Mouse (Mus musculus) small intestine, adult 2 months (tissue): Measurements from ENCODE around the gene Shkbp1. TPM values are rescaled to one million over a fixed set of nuclear protein-coding genes. Genes with fewer than 3 reads are reported as not detected.

Source experiments
- H3K27ac ChIP-seq: fragments of 200-500 bp; 2 replicates; pipeline ENCODE4 v1.5.1; 2012; ENCODE audit warnings: low read depth, low read length, control low read depth, inconsistent platforms; ENCODE audit not compliant: insufficient read depth
- H3K27me3 ChIP-seq: fragments of 200-500 bp; 2 replicates; pipeline ENCODE4 v1.6.1; 2012; ENCODE audit warnings: mild to moderate bottlenecking, moderate library complexity, low read length, inconsistent platforms; ENCODE audit not compliant: control insufficient read depth, insufficient read depth
- H3K36me3 ChIP-seq: fragments of 200-500 bp; 2 replicates; pipeline ENCODE4 v1.6.1; 2012; ENCODE audit warnings: mild to moderate bottlenecking, low read length, control low read depth, inconsistent platforms; ENCODE audit not compliant: control insufficient read depth, insufficient read depth
- H3K4me1 ChIP-seq: fragments of 200-500 bp; 2 replicates; pipeline ENCODE4 v1.6.1; 2012; ENCODE audit warnings: low read length, inconsistent platforms, mixed read lengths; ENCODE audit not compliant: control insufficient read depth, insufficient read depth, insufficient read length
- H3K4me3 ChIP-seq: fragments of 200-500 bp; 2 replicates; pipeline ENCODE4 v1.5.1; 2012; ENCODE audit warnings: low read depth, mild to moderate bottlenecking, control low read depth, inconsistent platforms, low read length, moderate library complexity
- CTCF ChIP-seq: fragments of 200-500 bp; IDR thresholded peaks from 2 replicates; pipeline ENCODE4 v1.5.1; 2012; ENCODE audit warnings: low read depth, mild to moderate bottlenecking, control low read depth, inconsistent platforms, low read length, moderate library complexity, mixed read lengths; ENCODE audit not compliant: insufficient replicate concordance, insufficient read length; ENCODE audit errors: extremely low read depth
- POLR2A ChIP-seq: fragments of 200-500 bp; IDR thresholded peaks from 2 replicates; pipeline ENCODE4 v1.6.1; 2012; ENCODE audit warnings: low read depth, mild to moderate bottlenecking, control low read depth, inconsistent platforms, low read length, moderate library complexity
- WGBS: fragments of 180-500 bp; shearing (Covaris S2); methylation state at CpG from one replicate; pipeline ENCODE4 v1.1.7; 2018; 5-methylcytosine and 5-hydroxymethylcytosine counted together
- polyA plus RNA-seq: library from polyadenylated mRNA; depleted of rRNA; stranded (reverse); fragments of >200 nt; gene quantifications from 2 replicates; pipeline ENCODE4 v1.2.3, GENCODE M21; 2012

Shkbp1 gene
- polyA plus RNA-seq, 1 experiment = 115 TPM

- Histone ChIP-seq H3K4me3 (peak within 1 kb of the TSS; percentile 85), H3K27ac (peak within 1 kb of the TSS; percentile 75), H3K27me3 (0 out of 2 replicates have a peak, but pooled peaks cover under 1% of the 10 kb centered on the region), H3K4me1 (peaks cover 3% of the 10 kb centered on the region; the same call in 1 of the 2 replicates), H3K36me3 (no peaks in the 10 kb centered on the region)
- TF ChIP-seq CTCF (no peak), POLR2A (peak; percentile 40; the same call in 1 of the 2 replicates)
- WGBS = 8% methylated on average over 27 of the region's 27 CpGs
Measured at GRCm38 (mm10) chr7:27356861-27357594, 1.2 kb upstream of the Shkbp1 start, which contains the start of gene Gm20479. TSS of gene Gm20479 (minus strand) at chr7:27357419.

GRCm38 (mm10) chr7:27356248-27356647 is 429 bp upstream of the Shkbp1 start:
- peak overlapping the region; percentile 75 for H3K27ac ChIP-seq
- peak overlapping the region; percentile 85 for H3K4me3 ChIP-seq
- peaks cover 3% of the 10 kb centered on the region; the same call in 1 of the 2 replicates for H3K4me1 ChIP-seq
- H3K27me3 ChIP-seq = no peaks in the 10 kb centered on the region
- H3K36me3 ChIP-seq = peaks cover 3% of the 10 kb centered on the region; the same call in 1 of the 2 replicates
- TF ChIP-seq POLR2A = no peak
- no peak for TF ChIP-seq CTCF
- 2% methylated on average over 16 of the region's 16 CpGs for WGBS

- 13% methylated on average over 14 of the region's 14 CpGs for WGBS
- Histone ChIP-seq H3K27ac (0 out of 2 replicates have a peak overlapping the region, but pooled peaks have one; percentile 13), H3K36me3 (peaks cover 6% of the 10 kb centered on the region), H3K4me3 (peak overlapping the region; percentile 85), H3K27me3 (no peaks in the 10 kb centered on the region), H3K4me1 (peaks cover 3% of the 10 kb centered on the region; the same call in 1 of the 2 replicates)
- TF ChIP-seq CTCF (no peak), POLR2A (no peak)
Measured at GRCm38 (mm10) chr7:27355261-27355660, 558 bp downstream of the Shkbp1 start.

GRCm38 (mm10) chr7:27354783-27355182 is 1.0 kb downstream of the Shkbp1 start:
- peaks cover 6% of the 10 kb centered on the region for H3K36me3 ChIP-seq
- no peak overlapping the region for H3K27ac ChIP-seq
- peaks cover 3% of the 10 kb centered on the region; the same call in 1 of the 2 replicates for H3K4me1 ChIP-seq
- no peak overlapping the region; the same call in 1 of the 2 replicates for H3K4me3 ChIP-seq
- no peaks in the 10 kb centered on the region for H3K27me3 ChIP-seq
- TF ChIP-seq POLR2A (no peak), CTCF (no peak)
- WGBS = 65% methylated on average over 4 of the region's 4 CpGs

GRCm38 (mm10) chr7:27354144-27354543 is 1.7 kb downstream of the Shkbp1 start:
- Histone ChIP-seq H3K27ac (no peak overlapping the region), H3K4me3 (no peak overlapping the region), H3K27me3 (no peaks in the 10 kb centered on the region), H3K36me3 (peaks cover 6% of the 10 kb centered on the region), H3K4me1 (peaks cover 3% of the 10 kb centered on the region; the same call in 1 of the 2 replicates)
- TF ChIP-seq CTCF (no peak), POLR2A (no peak)
- 26% methylated on average over 6 of the region's 6 CpGs for WGBS

GRCm38 (mm10) chr7:27345444-27345843 is 10.4 kb downstream of the Shkbp1 start:
- TF ChIP-seq CTCF = no peak
- TF ChIP-seq POLR2A = no peak
- 44% methylated on average over 6 of the region's 6 CpGs for WGBS
- H3K27ac ChIP-seq = no peak overlapping the region

GRCm38 (mm10) chr7:27342595-27342994 is 13.2 kb downstream of the Shkbp1 start:
- WGBS = 66% methylated on average over 4 of the region's 4 CpGs
- no peak overlapping the region for H3K27ac ChIP-seq
- no peak overlapping the region for H3K4me3 ChIP-seq
- H3K4me1 ChIP-seq = no peaks in the 10 kb centered on the region
- TF ChIP-seq CTCF (peak; percentile 9; the same call in 1 of the 2 replicates), POLR2A (no peak)
- H3K27me3 ChIP-seq = peaks cover 4% of the 10 kb centered on the region; the same call in 1 of the 2 replicates
- H3K36me3 ChIP-seq = peaks cover 30% of the 10 kb centered on the region

More at GRCm38 (mm10) chr7:27345444-27345843, 10.4 kb downstream of the Shkbp1 start:
- Histone ChIP-seq H3K36me3 (peaks cover 42% of the 10 kb centered on the region), H3K27me3 (no peaks in the 10 kb centered on the region), H3K4me3 (no peak overlapping the region), H3K4me1 (no peaks in the 10 kb centered on the region)
